Mouse (Mus musculus) lung, embryonic 15.5 days (tissue): ENCODE data around the gene Ugcg. TPM values are rescaled to one million over a fixed set of nuclear protein-coding genes. Genes with fewer than 3 reads are reported as not detected.
"Not testable (repeated sequence)": the region's sequence is repeated elsewhere in the genome, so short reads cannot be mapped to it uniquely, and the experiment has no call there.

Experiments
- ATAC-seq: fragments of 200-750 bp; cut with Nextera tagmentation; 2 replicates; pipeline ENCODE4 v1.8.0; 2017; ENCODE audit warnings: moderate number of reproducible peaks, borderline replicate concordance; ENCODE audit not compliant: low FRiP score, low TSS enrichment; ENCODE audit errors: extremely low read depth
- H3K27ac ChIP-seq: fragments of 300-500 bp; sonication (generic); 2 replicates; pipeline ENCODE4 v1.5.1; 2015; ENCODE audit warnings: moderate library complexity, mild to moderate bottlenecking, inconsistent platforms
- H3K27me3 ChIP-seq: fragments of 300-500 bp; sonication (generic); 2 replicates; pipeline ENCODE4 v1.6.1; 2015; ENCODE audit warnings: inconsistent platforms
- H3K36me3 ChIP-seq: fragments of 300-500 bp; sonication (generic); 2 replicates; pipeline ENCODE4 v1.6.1; 2015; ENCODE audit warnings: inconsistent platforms
- H3K4me1 ChIP-seq: fragments of 300-500 bp; sonication (generic); 2 replicates; pipeline ENCODE4 v1.6.1; 2015; ENCODE audit warnings: inconsistent platforms
- H3K4me2 ChIP-seq: fragments of 300-500 bp; sonication (generic); 2 replicates; pipeline ENCODE4 v1.6.1; 2015; ENCODE audit warnings: inconsistent platforms, mild to moderate bottlenecking, moderate library complexity
- H3K4me3 ChIP-seq: fragments of 300-500 bp; sonication (generic); 2 replicates; pipeline ENCODE4 v1.5.1; 2015; ENCODE audit warnings: mild to moderate bottlenecking, inconsistent platforms
- H3K9ac ChIP-seq: fragments of 300-500 bp; sonication (generic); 2 replicates; pipeline ENCODE4 v1.6.1; 2015; ENCODE audit warnings: inconsistent platforms
- H3K9me3 ChIP-seq: fragments of 300-500 bp; sonication (generic); 2 replicates; pipeline ENCODE4 v1.6.1; 2016; ENCODE audit warnings: inconsistent platforms
- WGBS: fragments of 180-500 bp; shearing (Covaris S2); methylation state at CpG from one replicate; pipeline ENCODE4 v1.1.7; 2015; 5-methylcytosine and 5-hydroxymethylcytosine counted together
- polyA plus RNA-seq: library from polyadenylated mRNA; unstranded; fragments of >200 nt; fragmentation: Nextera tagmentation; extraction: Ambion mirVana; gene quantifications from 2 replicates; pipeline ENCODE4 v1.2.1, GENCODE M21; 2015

Gene Ugcg
- polyA plus RNA-seq, 1 experiment from 2014 or later = 12.1 TPM

- Histone ChIP-seq H3K4me2 (no peak overlapping the region), H3K9ac (no peak overlapping the region), H3K36me3 (no peaks in the 10 kb centered on the region), H3K9me3 (no peaks in the 10 kb centered on the region), H3K27me3 (no peaks in the 10 kb centered on the region), H3K4me1 (peaks cover 8% of the 10 kb centered on the region; the same call in 1 of the 2 replicates), H3K4me3 (no peak overlapping the region), H3K27ac (no peak overlapping the region)
- no peak for ATAC-seq
Observed at GRCm38 (mm10) chr4:59248035-59248434, 59.0 kb downstream of the Ugcg start.

GRCm38 (mm10) chr4:59252386-59253054 is 63.5 kb downstream of the Ugcg start:
- Histone ChIP-seq H3K27ac (peak overlapping the region; percentile 66), H3K9ac (no peak overlapping the region), H3K4me3 (no peak overlapping the region), H3K4me2 (no peak overlapping the region), H3K9me3 (no peaks in the 10 kb centered on the region), H3K36me3 (no peaks in the 10 kb centered on the region), H3K4me1 (peaks cover 9% of the 10 kb centered on the region; the same call in 1 of the 2 replicates), H3K27me3 (no peaks in the 10 kb centered on the region)
- ATAC-seq = peak; percentile 35
- 59% methylated on average over 6 of the region's 6 CpGs for WGBS

- peak; percentile 35; the same call in 1 of the 2 replicates for ATAC-seq
- 51% methylated on average over 5 of the region's 5 CpGs for WGBS
Observed at GRCm38 (mm10) chr4:59253055-59253434, 64.0 kb downstream of the Ugcg start.

GRCm38 (mm10) chr4:59254397-59254796 is 65.3 kb downstream of the Ugcg start:
- 72% methylated on average over 6 of the region's 6 CpGs for WGBS
- Histone ChIP-seq H3K4me2 (no peak overlapping the region), H3K27me3 (no peaks in the 10 kb centered on the region), H3K9me3 (no peaks in the 10 kb centered on the region), H3K4me1 (peaks cover 9% of the 10 kb centered on the region; the same call in 1 of the 2 replicates), H3K27ac (no peak overlapping the region), H3K36me3 (no peaks in the 10 kb centered on the region), H3K4me3 (no peak overlapping the region), H3K9ac (no peak overlapping the region)
- no peak for ATAC-seq

More at GRCm38 (mm10) chr4:59253055-59253434, 64.0 kb downstream of the Ugcg start:
- Histone ChIP-seq H3K36me3 (no peaks in the 10 kb centered on the region), H3K4me1 (peaks cover 9% of the 10 kb centered on the region; the same call in 1 of the 2 replicates), H3K9ac (no peak overlapping the region), H3K4me2 (no peak overlapping the region), H3K9me3 (no peaks in the 10 kb centered on the region), H3K27me3 (no peaks in the 10 kb centered on the region), H3K4me3 (no peak overlapping the region), H3K27ac (peak overlapping the region; percentile 66)

- 76% methylated on average over 5 of the region's 5 CpGs for WGBS
- no peak for ATAC-seq
- Histone ChIP-seq H3K36me3 (no peaks in the 10 kb centered on the region), H3K9me3 (no peaks in the 10 kb centered on the region), H3K27me3 (no peaks in the 10 kb centered on the region), H3K9ac (no peak overlapping the region), H3K4me2 (no peak overlapping the region), H3K4me1 (peaks cover 9% of the 10 kb centered on the region; the same call in 1 of the 2 replicates), H3K4me3 (no peak overlapping the region), H3K27ac (no peak overlapping the region)
Observed at GRCm38 (mm10) chr4:59255988-59256387, 66.9 kb downstream of the Ugcg start.

GRCm38 (mm10) chr4:59257866-59258265 is 68.8 kb downstream of the Ugcg start:
- 63% methylated on average over 3 of the region's 3 CpGs for WGBS
- ATAC-seq = no peak

GRCm38 (mm10) chr4:59258771-59259170 is 69.7 kb downstream of the Ugcg start:
- no peaks in the 10 kb centered on the region for H3K27me3 ChIP-seq
- no peak for ATAC-seq
- no peaks in the 10 kb centered on the region for H3K36me3 ChIP-seq
- no peak overlapping the region for H3K4me3 ChIP-seq
- H3K4me1 ChIP-seq = no peaks in the 10 kb centered on the region
- H3K4me2 ChIP-seq = no peak overlapping the region
- WGBS = 75% methylated on average over 2 of the region's 2 CpGs
- no peak overlapping the region for H3K9ac ChIP-seq
- H3K9me3 ChIP-seq = no peaks in the 10 kb centered on the region
- no peak overlapping the region for H3K27ac ChIP-seq

More at GRCm38 (mm10) chr4:59257866-59258265, 68.8 kb downstream of the Ugcg start:
- Histone ChIP-seq H3K27ac (no peak overlapping the region), H3K4me3 (no peak overlapping the region), H3K9ac (no peak overlapping the region), H3K27me3 (no peaks in the 10 kb centered on the region), H3K4me1 (peaks cover 3% of the 10 kb centered on the region; the same call in 1 of the 2 replicates), H3K4me2 (no peak overlapping the region), H3K36me3 (no peaks in the 10 kb centered on the region), H3K9me3 (no peaks in the 10 kb centered on the region)

GRCm38 (mm10) chr4:59259806-59260205 is 70.7 kb downstream of the Ugcg start:
- no peak overlapping the region for H3K4me2 ChIP-seq
- ATAC-seq = no peak
- H3K9ac ChIP-seq = no peak overlapping the region
- H3K4me1 ChIP-seq = no peaks in the 10 kb centered on the region
- H3K9me3 ChIP-seq = no peaks in the 10 kb centered on the region
- H3K36me3 ChIP-seq = no peaks in the 10 kb centered on the region
- no peaks in the 10 kb centered on the region for H3K27me3 ChIP-seq
- H3K4me3 ChIP-seq = no peak overlapping the region
- H3K27ac ChIP-seq = no peak overlapping the region
- whole genome bisulfite sequencing = 79% methylated on average over 1 of the region's 1 CpGs

GRCm38 (mm10) chr4:59260871-59261515 is 71.9 kb downstream of the Ugcg start:
- no peak overlapping the region for H3K4me3 ChIP-seq
- WGBS = 77% methylated on average over 13 of the region's 13 CpGs
- H3K9ac ChIP-seq = no peak overlapping the region
- H3K4me2 ChIP-seq = no peak overlapping the region
- ATAC-seq = no peak
- no peaks in the 10 kb centered on the region for H3K9me3 ChIP-seq
- no peaks in the 10 kb centered on the region for H3K27me3 ChIP-seq
- no peak overlapping the region for H3K27ac ChIP-seq
- no peaks in the 10 kb centered on the region for H3K4me1 ChIP-seq
- no peaks in the 10 kb centered on the region for H3K36me3 ChIP-seq

GRCm38 (mm10) chr4:59261582-59261981 is 72.5 kb downstream of the Ugcg start:
- not testable (repeated sequence) for H3K4me1 ChIP-seq, H3K9me3 ChIP-seq, H3K4me3 ChIP-seq, H3K36me3 ChIP-seq, H3K27me3 ChIP-seq, H3K27ac ChIP-seq, H3K4me2 ChIP-seq, H3K9ac ChIP-seq, ATAC-seq
- WGBS = 97% methylated on average over 10 of the region's 10 CpGs

- Histone ChIP-seq H3K27ac (no peak overlapping the region), H3K4me2 (no peak overlapping the region), H3K4me1 (no peaks in the 10 kb centered on the region), H3K27me3 (no peaks in the 10 kb centered on the region), H3K9ac (no peak overlapping the region), H3K9me3 (no peaks in the 10 kb centered on the region), H3K36me3 (no peaks in the 10 kb centered on the region), H3K4me3 (no peak overlapping the region)
- 70% methylated on average over 6 of the region's 6 CpGs for WGBS
- no peak for ATAC-seq
Observed at GRCm38 (mm10) chr4:59262156-59262555, 73.1 kb downstream of the Ugcg start.

- WGBS = 72% methylated on average over 2 of the region's 2 CpGs
- no peak overlapping the region for H3K27ac ChIP-seq
- ATAC-seq = no peak
- no peak overlapping the region for H3K4me3 ChIP-seq
- no peak overlapping the region for H3K4me2 ChIP-seq
- no peaks in the 10 kb centered on the region for H3K4me1 ChIP-seq
- no peaks in the 10 kb centered on the region for H3K9me3 ChIP-seq
- H3K36me3 ChIP-seq = no peaks in the 10 kb centered on the region
- H3K27me3 ChIP-seq = no peaks in the 10 kb centered on the region
- H3K9ac ChIP-seq = no peak overlapping the region
Observed at GRCm38 (mm10) chr4:59263418-59263817, 74.4 kb downstream of the Ugcg start.
